Mouse (Mus musculus) neural tube, embryonic 13.5 days (tissue): ENCODE data around the gene Ppp1r36. TPM values are rescaled to one million over a fixed set of nuclear protein-coding genes. Genes with fewer than 3 reads are reported as not detected.

Experiments used
- ATAC-seq: fragments of 200-750 bp; cut with Nextera tagmentation; 2 replicates; pipeline ENCODE4 v1.8.0; 2017; ENCODE audit warnings: low read depth, mild to moderate bottlenecking, moderate TSS enrichment, moderate library complexity
- H3K27ac ChIP-seq: fragments of 300-500 bp; sonication (generic); replicated peaks from 2 replicates; pipeline ENCODE4 v1.5.1; 2015; ENCODE audit warnings: moderate library complexity, mild to moderate bottlenecking, inconsistent platforms
- H3K27me3 ChIP-seq: fragments of 300-500 bp; sonication (generic); 2 replicates; pipeline ENCODE4 v1.6.1; 2015; ENCODE audit warnings: mild to moderate bottlenecking, inconsistent platforms
- H3K36me3 ChIP-seq: fragments of 300-500 bp; sonication (generic); 2 replicates; pipeline ENCODE4 v1.6.1; 2015; ENCODE audit warnings: mild to moderate bottlenecking, inconsistent platforms
- H3K4me1 ChIP-seq: fragments of 300-500 bp; sonication (generic); replicated peaks from 2 replicates; pipeline ENCODE4 v1.6.1; 2015; ENCODE audit warnings: inconsistent platforms
- H3K4me2 ChIP-seq: fragments of 300-500 bp; sonication (generic); 2 replicates; pipeline ENCODE4 v1.6.1; 2015; ENCODE audit warnings: inconsistent platforms, mild to moderate bottlenecking, moderate library complexity
- H3K4me3 ChIP-seq: fragments of 300-500 bp; sonication (generic); 2 replicates; pipeline ENCODE4 v1.5.1; 2015; ENCODE audit warnings: mild to moderate bottlenecking, inconsistent platforms
- H3K9ac ChIP-seq: fragments of 300-500 bp; sonication (generic); 2 replicates; pipeline ENCODE4 v1.6.1; 2015; ENCODE audit warnings: moderate library complexity, mild to moderate bottlenecking, inconsistent platforms
- H3K9me3 ChIP-seq: fragments of 300-500 bp; sonication (generic); 2 replicates; pipeline ENCODE4 v1.6.1; 2016; ENCODE audit warnings: inconsistent platforms
- WGBS: fragments of 180-500 bp; shearing (Covaris S2); methylation state at CpG from one replicate; pipeline ENCODE4 v1.1.7; 2015; 5-methylcytosine and 5-hydroxymethylcytosine counted together
- polyA plus RNA-seq: library from polyadenylated mRNA; unstranded; fragments of >200 nt; fragmentation: Nextera tagmentation; extraction: Ambion mirVana; gene quantifications from 2 replicates; pipeline ENCODE4 v1.2.1, GENCODE M21; 2015

Ppp1r36 gene
- polyA plus RNA-seq, 1 experiment from 2014 or later = 0.17 TPM

- Histone ChIP-seq H3K4me3 (peak overlapping the region; percentile 57), H3K9me3 (no peaks in the 10 kb centered on the region), H3K27me3 (peaks cover 56% of the 10 kb centered on the region), H3K36me3 (no peaks in the 10 kb centered on the region), H3K9ac (peak overlapping the region; percentile 71), H3K4me1 (peaks cover 27% of the 10 kb centered on the region), H3K4me2 (peak overlapping the region; percentile 77), H3K27ac (peak overlapping the region; percentile 87)
- peak; percentile 94 for ATAC-seq
- WGBS = under 1% methylated on average over 54 of the region's 54 CpGs
These were observed 14.1 kb upstream of the Ppp1r36 start for GRCm38 (mm10) chr12:76402991-76403885.

GRCm38 (mm10) chr12:76403886-76404537, 13.3 kb upstream of the Ppp1r36 start, which contains the start of gene Hspa2:
TSS of gene Hspa2 (plus strand) at chr12:76404176.
- Histone ChIP-seq H3K9me3 (no peaks in the 10 kb centered on the region), H3K27ac (peak within 1 kb of the TSS; percentile 87), H3K4me2 (peak within 1 kb of the TSS; percentile 77), H3K4me3 (peak within 1 kb of the TSS; percentile 57), H3K9ac (peak within 1 kb of the TSS; percentile 71), H3K4me1 (peaks cover 27% of the 10 kb centered on the region), H3K27me3 (peaks cover 62% of the 10 kb centered on the region), H3K36me3 (no peaks in the 10 kb centered on the region)
- ATAC-seq = peak; percentile 98
- WGBS = under 1% methylated on average over 53 of the region's 54 CpGs

GRCm38 (mm10) chr12:76404836-76405182, 12.5 kb upstream of the Ppp1r36 start:
- no peak overlapping the region for H3K27ac ChIP-seq
- peak overlapping the region; percentile 57 for H3K4me3 ChIP-seq
- 0 out of 2 replicates have a peak overlapping the region, but pooled peaks have one; percentile 45 for H3K9ac ChIP-seq
- 8% methylated on average over 20 of the region's 20 CpGs for WGBS
- H3K4me1 ChIP-seq = peaks cover 27% of the 10 kb centered on the region
- no peaks in the 10 kb centered on the region for H3K36me3 ChIP-seq
- peak overlapping the region; percentile 77 for H3K4me2 ChIP-seq
- H3K27me3 ChIP-seq = peaks cover 62% of the 10 kb centered on the region
- H3K9me3 ChIP-seq = no peaks in the 10 kb centered on the region
- 0 out of 2 replicates have a peak, but pooled peaks have one; percentile 0 for ATAC-seq

GRCm38 (mm10) chr12:76405183-76405970, 12.0 kb upstream of the Ppp1r36 start:
- peaks cover 62% of the 10 kb centered on the region for H3K27me3 ChIP-seq
- H3K9ac ChIP-seq = no peak overlapping the region
- no peak overlapping the region for H3K27ac ChIP-seq
- no peak for ATAC-seq
- peak overlapping the region; percentile 77 for H3K4me2 ChIP-seq
- peaks cover 27% of the 10 kb centered on the region for H3K4me1 ChIP-seq
- peak overlapping the region; percentile 57 for H3K4me3 ChIP-seq
- H3K36me3 ChIP-seq = no peaks in the 10 kb centered on the region
- no peaks in the 10 kb centered on the region for H3K9me3 ChIP-seq
- WGBS = 4% methylated on average over 64 of the region's 64 CpGs

GRCm38 (mm10) chr12:76405971-76406370, 11.4 kb upstream of the Ppp1r36 start:
- peaks cover 62% of the 10 kb centered on the region for H3K27me3 ChIP-seq
- no peak for ATAC-seq
- peak overlapping the region; percentile 77 for H3K4me2 ChIP-seq
- H3K9me3 ChIP-seq = no peaks in the 10 kb centered on the region
- H3K27ac ChIP-seq = no peak overlapping the region
- peaks cover 27% of the 10 kb centered on the region for H3K4me1 ChIP-seq
- H3K36me3 ChIP-seq = no peaks in the 10 kb centered on the region
- 4% methylated on average over 23 of the region's 23 CpGs for WGBS
- peak overlapping the region; percentile 57 for H3K4me3 ChIP-seq
- H3K9ac ChIP-seq = no peak overlapping the region

- H3K4me2 ChIP-seq = no peak overlapping the region
- H3K4me3 ChIP-seq = no peak overlapping the region
- no peak overlapping the region for H3K27ac ChIP-seq
- H3K36me3 ChIP-seq = no peaks in the 10 kb centered on the region
- H3K9ac ChIP-seq = no peak overlapping the region
- 30% methylated on average over 1 of the region's 1 CpGs for whole genome bisulfite sequencing
- H3K27me3 ChIP-seq = peaks cover 54% of the 10 kb centered on the region
- no peak for ATAC-seq
- H3K9me3 ChIP-seq = no peaks in the 10 kb centered on the region
- H3K4me1 ChIP-seq = peaks cover 27% of the 10 kb centered on the region
These were observed 10.2 kb upstream of the Ppp1r36 start for GRCm38 (mm10) chr12:76407184-76407583.

- Histone ChIP-seq H3K27me3 (peaks cover 44% of the 10 kb centered on the region), H3K4me2 (no peak overlapping the region), H3K4me1 (peaks cover 21% of the 10 kb centered on the region), H3K9ac (no peak overlapping the region), H3K9me3 (no peaks in the 10 kb centered on the region), H3K4me3 (no peak overlapping the region), H3K27ac (no peak overlapping the region), H3K36me3 (no peaks in the 10 kb centered on the region)
- WGBS = 72% methylated on average over 4 of the region's 4 CpGs
- no peak for ATAC-seq
These were observed 8.2 kb upstream of the Ppp1r36 start for GRCm38 (mm10) chr12:76409166-76409565.

GRCm38 (mm10) chr12:76415383-76416010, 1.8 kb upstream of the Ppp1r36 start:
- no peak for ATAC-seq
- H3K27me3 ChIP-seq = peaks cover 26% of the 10 kb centered on the region
- 88% methylated on average over 12 of the region's 12 CpGs for WGBS

GRCm38 (mm10) chr12:76418346-76418745, 1.0 kb downstream of the Ppp1r36 start:
- Histone ChIP-seq H3K4me1 (peaks cover 7% of the 10 kb centered on the region; the same call in 1 of the 2 replicates), H3K36me3 (no peaks in the 10 kb centered on the region), H3K4me3 (no peak overlapping the region), H3K9me3 (no peaks in the 10 kb centered on the region), H3K4me2 (no peak overlapping the region), H3K27ac (no peak overlapping the region), H3K27me3 (peaks cover 26% of the 10 kb centered on the region), H3K9ac (no peak overlapping the region)
- ATAC-seq = no peak
- WGBS = 92% methylated on average over 5 of the region's 5 CpGs

More at GRCm38 (mm10) chr12:76415383-76416010, 1.8 kb upstream of the Ppp1r36 start:
- Histone ChIP-seq H3K9ac (no peak overlapping the region), H3K4me1 (peaks cover 7% of the 10 kb centered on the region; the same call in 1 of the 2 replicates), H3K27ac (no peak overlapping the region), H3K4me3 (no peak overlapping the region), H3K9me3 (no peaks in the 10 kb centered on the region), H3K36me3 (no peaks in the 10 kb centered on the region), H3K4me2 (no peak overlapping the region)

GRCm38 (mm10) chr12:76425256-76425655, 7.9 kb downstream of the Ppp1r36 start:
- Histone ChIP-seq H3K27ac (no peak overlapping the region), H3K4me2 (no peak overlapping the region), H3K36me3 (no peaks in the 10 kb centered on the region), H3K9ac (no peak overlapping the region), H3K4me3 (no peak overlapping the region), H3K4me1 (0 out of 2 replicates have a peak, but pooled peaks cover 3% of the 10 kb centered on the region), H3K27me3 (0 out of 2 replicates have a peak, but pooled peaks cover 10% of the 10 kb centered on the region), H3K9me3 (no peaks in the 10 kb centered on the region)
- WGBS = 93% methylated on average over 3 of the region's 3 CpGs
- ATAC-seq = no peak

GRCm38 (mm10) chr12:76427546-76427945, 10.2 kb downstream of the Ppp1r36 start:
- WGBS = 56% methylated on average over 5 of the region's 5 CpGs
- ATAC-seq = no peak

More at GRCm38 (mm10) chr12:76427546-76427945, 10.2 kb downstream of the Ppp1r36 start:
- 0 out of 2 replicates have a peak, but pooled peaks cover 3% of the 10 kb centered on the region for H3K4me1 ChIP-seq
- H3K9ac ChIP-seq = no peak overlapping the region
- H3K36me3 ChIP-seq = no peaks in the 10 kb centered on the region
- H3K27me3 ChIP-seq = 0 out of 2 replicates have a peak, but pooled peaks cover 10% of the 10 kb centered on the region
- H3K4me3 ChIP-seq = no peak overlapping the region
- no peak overlapping the region for H3K27ac ChIP-seq
- no peaks in the 10 kb centered on the region for H3K9me3 ChIP-seq
- H3K4me2 ChIP-seq = no peak overlapping the region
